Mouse (Mus musculus) myocyte (in vitro differentiated cells): ENCODE results near the gene Atp8a1. TPM values are rescaled to one million over a fixed set of nuclear protein-coding genes. Genes with fewer than 3 reads are reported as not detected.

ENCODE experiments used
- H3K27me3 ChIP-seq: one replicate; pipeline ENCODE4 v1.6.1; 2011; ENCODE audit not compliant: control insufficient read depth, insufficient read depth, insufficient read length
- H3K36me3 ChIP-seq: one replicate; pipeline ENCODE4 v1.6.1; 2011; ENCODE audit not compliant: control insufficient read depth, insufficient read depth
- H3K4me2 ChIP-seq: one replicate; pipeline ENCODE4 v1.6.1; 2011; ENCODE audit warnings: low read depth, control low read depth
- H3K4me3 ChIP-seq: one replicate; pipeline ENCODE4 v1.5.1; 2011; ENCODE audit warnings: mild to moderate bottlenecking, control low read depth, moderate library complexity
- H3K79me2 ChIP-seq: one replicate; pipeline ENCODE4 v1.6.1; 2011; ENCODE audit not compliant: control insufficient read depth, insufficient read depth
- H3ac ChIP-seq: one replicate; pipeline ENCODE4 v1.6.1; 2011; ENCODE audit not compliant: control insufficient read depth, insufficient read length
- CEBPB ChIP-seq: IDR thresholded peaks from 2 replicates; pipeline ENCODE4 v1.6.1; 2011; ENCODE audit warnings: mild to moderate bottlenecking, moderate library complexity; ENCODE audit not compliant: poor library complexity, insufficient read depth, severe bottlenecking
- E2F4 ChIP-seq: IDR thresholded peaks from one replicate; pipeline ENCODE4 v1.6.1; 2011; ENCODE audit warnings: mild to moderate bottlenecking, control low read depth, moderate library complexity; ENCODE audit not compliant: insufficient read depth
- MAX ChIP-seq: IDR thresholded peaks from one replicate; pipeline ENCODE4 v1.6.1; 2011; ENCODE audit warnings: low read depth, mild to moderate bottlenecking, control low read depth
- MYOD1 ChIP-seq, 3 experiments: IDR thresholded peaks; one replicate each; pipeline ENCODE4 v1.6.1; 2011; ENCODE audit warnings: control low read depth in 2 of 3, low read depth in 2 of 3, mild to moderate bottlenecking in 2 of 3, moderate library complexity in 1 of 3; ENCODE audit not compliant: insufficient read length in 2 of 3, control insufficient read depth in 1 of 3
- MYOG ChIP-seq, 3 experiments: IDR thresholded peaks; one replicate each; pipeline ENCODE4 v1.6.1; 2011; ENCODE audit warnings: control low read depth in 2 of 3, low read depth in 2 of 3, mild to moderate bottlenecking in 2 of 3; ENCODE audit not compliant: insufficient read length in 2 of 3, control insufficient read depth in 1 of 3, insufficient read depth in 1 of 3
- POLR2A ChIP-seq: IDR thresholded peaks from one replicate; pipeline ENCODE4 v1.6.1; 2011; ENCODE audit warnings: low read depth, mild to moderate bottlenecking, control low read depth, moderate library complexity; ENCODE audit not compliant: insufficient read length
- POLR2AphosphoS2 ChIP-seq: IDR thresholded peaks from one replicate; pipeline ENCODE4 v1.6.1; 2011; ENCODE audit warnings: low read depth, control low read depth; ENCODE audit not compliant: insufficient read length
- REST ChIP-seq: IDR thresholded peaks from one replicate; pipeline ENCODE4 v1.6.1; 2011; ENCODE audit warnings: mild to moderate bottlenecking, control low read depth, moderate library complexity; ENCODE audit not compliant: insufficient read depth, insufficient read length
- SRF ChIP-seq: IDR thresholded peaks from one replicate; pipeline ENCODE4 v1.6.1; 2011; ENCODE audit warnings: low read depth; ENCODE audit not compliant: control insufficient read depth, insufficient read length
- TCF12 ChIP-seq: IDR thresholded peaks from one replicate; pipeline ENCODE4 v1.6.1; 2011; ENCODE audit warnings: mild to moderate bottlenecking, control low read depth; ENCODE audit not compliant: poor library complexity, insufficient read depth, severe bottlenecking
- TCF3 ChIP-seq: IDR thresholded peaks from one replicate; pipeline ENCODE4 v1.6.1; 2011; ENCODE audit warnings: low read depth, control low read depth; ENCODE audit not compliant: insufficient read length
- USF1 ChIP-seq: IDR thresholded peaks from one replicate; pipeline ENCODE4 v1.6.1; 2011; ENCODE audit warnings: low read depth, mild to moderate bottlenecking, control low read depth, moderate library complexity
- polyA plus RNA-seq: library from polyadenylated mRNA; unstranded; fragments of >200 nt; fragmentation: generic; extraction: Trizol; gene quantifications from one replicate; pipeline ENCODE4 v1.2.1, GENCODE M21; 2012; ENCODE audit warnings: missing spikeins

The Atp8a1 gene
- polyA plus RNA-seq, 1 experiment, result 0.02 TPM

DNA sequence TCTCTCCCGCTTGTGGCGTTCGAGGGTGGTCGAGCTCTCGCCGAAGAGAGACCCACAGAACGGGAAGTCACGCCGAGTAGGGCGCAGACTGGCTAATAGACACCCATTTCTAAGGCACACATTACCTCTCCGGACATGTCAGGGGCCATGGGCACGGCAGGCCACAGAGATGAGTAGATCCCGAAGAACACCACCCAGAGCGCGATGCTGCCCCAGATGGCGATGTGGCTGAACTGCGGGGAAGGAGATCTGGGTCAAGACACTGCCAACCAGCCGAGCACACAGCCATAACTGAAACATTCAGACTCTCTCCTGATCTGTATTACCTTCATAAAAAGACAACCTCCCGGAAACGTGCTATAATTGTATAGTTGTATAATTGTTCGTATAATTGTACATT is 199.7 kb downstream of the Atp8a1 start:
- no peaks in the 10 kb centered on the region for H3K79me2 ChIP-seq
- H3K27me3 ChIP-seq, result no peaks in the 10 kb centered on the region
- no peaks in the 10 kb centered on the region for H3K36me3 ChIP-seq

DNA sequence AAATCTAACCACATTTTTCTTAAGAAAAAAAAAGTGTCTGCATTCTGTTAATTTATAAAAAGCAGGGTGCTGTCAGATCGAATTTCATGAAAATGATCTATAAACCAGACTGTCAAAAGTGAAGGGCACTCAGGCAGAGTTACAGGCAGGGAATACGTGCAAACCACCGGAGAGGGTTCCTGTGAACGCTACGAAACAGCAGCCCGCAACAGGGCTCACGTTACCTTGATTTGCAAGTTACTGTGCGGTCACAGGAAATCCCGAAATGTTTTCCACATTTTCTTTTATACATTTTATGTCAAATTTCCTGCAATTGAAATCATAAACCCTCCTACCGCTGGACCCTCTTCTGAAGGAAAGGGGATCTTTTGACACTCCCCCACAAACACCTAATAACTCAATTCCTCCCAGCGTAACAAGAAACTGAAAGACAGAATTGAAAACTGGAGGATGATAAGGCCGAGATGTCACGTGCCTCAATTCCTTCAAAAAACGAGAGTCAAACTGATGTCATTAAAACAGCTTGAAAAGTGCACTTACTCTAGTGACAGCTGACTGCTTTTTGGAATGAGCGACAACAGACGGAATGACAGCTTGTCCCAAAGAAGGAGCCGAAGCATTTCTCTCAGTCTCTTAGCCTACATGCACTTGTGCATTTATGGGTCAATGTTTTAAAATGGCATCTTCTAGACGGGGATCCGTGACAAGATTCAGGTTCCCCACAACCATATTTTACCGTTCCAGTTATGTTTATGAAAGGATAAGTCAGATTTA is 200.3 kb downstream of the Atp8a1 start:
- Histone ChIP-seq H3K4me2 (no peak overlapping the region), H3K79me2 (no peaks in the 10 kb centered on the region), H3K27me3 (no peaks in the 10 kb centered on the region), H3K4me3 (no peak overlapping the region), H3ac (no peak overlapping the region), H3K36me3 (no peaks in the 10 kb centered on the region)
- no peak for TF ChIP-seq TCF3
- TF ChIP-seq MYOD1 (IDR thresholded peaks at IDR 0.05; ENCODE audit: control insufficient read depth in 1 of 3, insufficient read length in 2 of 3, low read depth in 2 of 3), result no peak
- TF ChIP-seq POLR2A, result no peak
- no peak for TF ChIP-seq TCF12
- TF ChIP-seq USF1, result no peak
- no peak for TF ChIP-seq MAX
- TF ChIP-seq CEBPB, result no peak
- TF ChIP-seq POLR2AphosphoS2, result no peak
- no peak for TF ChIP-seq MYOG (IDR thresholded peaks at IDR 0.05; ENCODE audit: control insufficient read depth in 1 of 3, insufficient read depth in 1 of 3, insufficient read length in 2 of 3, low read depth in 2 of 3)
- TF ChIP-seq SRF, result no peak

More for the DNA sequence above, 199.7 kb downstream of the Atp8a1 start:
- Histone ChIP-seq H3K4me2 (no peak overlapping the region), H3ac (no peak overlapping the region), H3K4me3 (no peak overlapping the region)
- TF ChIP-seq TCF12 (no peak), USF1 (no peak), TCF3 (no peak), REST (no peak), MYOD1 (IDR thresholded peaks at IDR 0.05; ENCODE audit: control insufficient read depth in 1 of 3, insufficient read length in 2 of 3, low read depth in 2 of 3) (no peak), MYOG (IDR thresholded peaks at IDR 0.05; ENCODE audit: control insufficient read depth in 1 of 3, insufficient read depth in 1 of 3, insufficient read length in 2 of 3, low read depth in 2 of 3) (no peak)

DNA sequence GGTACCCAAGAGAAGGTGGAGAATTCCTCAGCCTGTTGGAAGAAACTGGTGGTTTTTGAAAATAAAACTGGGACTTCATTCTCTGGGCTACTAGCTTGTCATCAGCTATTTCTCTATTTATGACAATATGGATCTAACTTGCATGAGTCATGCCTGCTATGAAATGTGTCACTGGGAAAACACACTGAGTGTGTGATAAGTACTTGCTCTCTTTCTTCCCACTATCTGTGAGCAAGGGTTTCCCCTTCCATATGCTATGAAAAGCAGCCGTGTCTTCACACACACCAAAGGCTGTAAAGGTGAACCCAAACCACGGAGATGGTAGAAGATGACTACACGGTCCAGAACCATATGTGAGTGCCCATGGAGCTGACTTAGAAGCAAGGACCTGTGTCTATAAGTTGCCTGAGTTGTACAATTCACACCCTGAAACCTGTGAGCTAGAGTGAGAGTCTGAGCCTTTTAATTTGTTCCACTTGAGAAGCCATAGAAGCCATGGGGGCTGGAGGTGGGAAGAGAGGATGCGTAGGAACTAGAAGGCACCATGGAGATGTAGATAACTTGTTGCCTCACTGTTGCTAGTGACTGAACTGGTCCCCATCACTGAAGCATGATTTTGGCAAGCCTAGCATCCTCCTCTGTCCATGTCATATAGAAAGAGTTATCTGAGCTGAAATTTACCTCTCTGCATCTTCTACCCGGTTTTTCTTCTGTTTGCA is 203.5 kb downstream of the Atp8a1 start:
- no peak overlapping the region for H3ac ChIP-seq
- no peaks in the 10 kb centered on the region for H3K27me3 ChIP-seq
- H3K4me3 ChIP-seq, result no peak overlapping the region
- no peak overlapping the region for H3K4me2 ChIP-seq
- no peaks in the 10 kb centered on the region for H3K36me3 ChIP-seq
- no peaks in the 10 kb centered on the region for H3K79me2 ChIP-seq
- TF ChIP-seq SRF (no peak), USF1 (no peak), E2F4 (no peak), POLR2A (no peak), MYOG (IDR thresholded peaks at IDR 0.05; ENCODE audit: control insufficient read depth in 1 of 3, insufficient read depth in 1 of 3, insufficient read length in 2 of 3, low read depth in 2 of 3) (no peak), CEBPB (no peak), TCF3 (no peak), MAX (no peak), REST (no peak), MYOD1 (IDR thresholded peaks at IDR 0.05; ENCODE audit: control insufficient read depth in 1 of 3, insufficient read length in 2 of 3, low read depth in 2 of 3) (no peak), POLR2AphosphoS2 (no peak), TCF12 (no peak)

DNA sequence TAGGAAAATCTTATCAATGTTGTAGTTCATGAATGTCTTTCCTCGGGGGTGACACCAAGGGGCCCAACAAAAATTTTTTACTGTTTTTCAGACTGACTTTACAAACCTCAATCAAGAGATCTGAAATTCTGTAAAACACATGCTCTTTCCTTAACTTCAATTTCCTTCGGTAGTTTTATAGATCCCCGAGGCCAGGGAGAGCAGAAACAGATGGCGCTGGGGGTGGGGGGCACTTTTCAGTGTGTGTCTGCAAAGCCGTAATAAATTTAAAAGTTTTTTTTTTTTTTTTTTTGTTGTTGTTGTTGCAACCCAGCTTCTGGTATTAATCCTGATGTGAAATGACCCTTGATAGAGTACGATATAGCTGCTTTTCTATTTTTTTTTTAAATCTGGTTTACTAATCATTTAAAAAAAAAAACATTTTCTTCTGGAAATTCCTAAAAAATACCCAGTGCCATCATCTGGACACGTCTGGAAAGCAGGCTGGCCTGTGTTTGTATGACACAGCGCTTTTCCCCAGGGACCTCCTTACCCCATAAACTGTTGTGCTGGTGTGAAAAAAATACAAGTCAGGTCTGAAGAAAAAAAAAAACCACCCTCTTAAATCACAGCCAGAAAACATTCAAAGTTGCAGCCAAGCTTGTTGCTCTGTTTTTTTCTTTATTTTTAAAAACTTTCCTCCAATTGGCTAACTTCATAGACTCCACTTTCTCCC is 205.7 kb downstream of the Atp8a1 start:
- H3K36me3 ChIP-seq, result no peaks in the 10 kb centered on the region
- no peaks in the 10 kb centered on the region for H3K27me3 ChIP-seq
- no peak for TF ChIP-seq MYOD1 (IDR thresholded peaks at IDR 0.05; ENCODE audit: control insufficient read depth in 1 of 3, insufficient read length in 2 of 3, low read depth in 2 of 3)
- TF ChIP-seq REST, result no peak
- no peak for TF ChIP-seq SRF
- TF ChIP-seq USF1, result no peak
- TF ChIP-seq TCF12, result no peak
- TF ChIP-seq POLR2AphosphoS2, result no peak
- H3ac ChIP-seq, result no peak overlapping the region
- H3K79me2 ChIP-seq, result no peaks in the 10 kb centered on the region
- H3K4me2 ChIP-seq, result no peak overlapping the region
- no peak overlapping the region for H3K4me3 ChIP-seq
